Comparison of ENCODE assay signal across 7 mouse cellular contexts in genomic region chr13:23543965-23544786, GRCm38 (mm10). TPM values are rescaled to one million over a fixed set of nuclear protein-coding genes. Genes with fewer than 3 reads are reported as not detected.
DNase-seq lines count a peak whose midpoint lies in the region; ATAC-seq and TF ChIP-seq lines count a peak whose summit lies in the region.

TSS of gene Hist1h3f (plus strand) at chr13:23544052.

- H3K36me3 ChIP-seq in hindbrain, postnatal 0 days (ENCODE audit: insufficient read depth, low read length) = no peaks in the 10 kb centered on the region
- H3K36me3 ChIP-seq in macrophage (ENCODE audit: inconsistent target) = no peaks in the 10 kb centered on the region

- H3K4me3 ChIP-seq in gastrocnemius, adult 2 months = peak within 1 kb of the TSS; percentile 74
- peak within 1 kb of the TSS; percentile 47 for H3K4me3 ChIP-seq in hindbrain, postnatal 0 days (ENCODE audit: low read length)
- H3K4me3 ChIP-seq in left cerebral cortex, adult 2 months = peak within 1 kb of the TSS; percentile 63
- peak within 1 kb of the TSS; percentile 43 for H3K4me3 ChIP-seq in macrophage (ENCODE audit: inconsistent target)

- no peaks in the 10 kb centered on the region for H3K27me3 ChIP-seq in hindbrain, postnatal 0 days (ENCODE audit: insufficient read depth, low read length)

- H3K4me2 ChIP-seq in hindbrain, postnatal 0 days (ENCODE audit: low read depth, low read length) = peak within 1 kb of the TSS; percentile 79

- H3K27ac ChIP-seq in gastrocnemius, adult 2 months = peak within 1 kb of the TSS; percentile 96
- peak within 1 kb of the TSS; percentile 88 for H3K27ac ChIP-seq in hindbrain, postnatal 0 days
- H3K27ac ChIP-seq in left cerebral cortex, adult 2 months = peak within 1 kb of the TSS; percentile 72
- H3K27ac ChIP-seq in macrophage = peak within 1 kb of the TSS; percentile 84

- WGBS in hindbrain, postnatal 0 days = 1% methylated on average over 22 of the region's 45 CpGs
- 0% methylated on average over 15 of the region's 45 CpGs for WGBS in macrophage (ENCODE audit: missing documents)

- DNase-seq in adrenal gland, adult 18-20 months (ENCODE audit: low spot score in 2 of 2) = peak; percentile 46 to 59
- peak; percentile 63 for DNase-seq in gastrocnemius, adult 2 months
- peak; percentile 96 for DNase-seq in hindbrain, postnatal 0 days (ENCODE audit: low spot score)
- peak; percentile 63 to 75 for DNase-seq in left cerebral cortex, adult 2 months (ENCODE audit: extremely low spot score in 1 of 2, low spot score in 2 of 2)
- peak; percentile 44 for DNase-seq in right cerebral cortex, postnatal 4 days

- no peak for TF ChIP-seq CTCF in gastrocnemius, adult 2 months (IDR thresholded peaks at IDR 0.05)
- no peak for TF ChIP-seq CTCF in hindbrain, postnatal 0 days (IDR thresholded peaks at IDR 0.05; ENCODE audit: low read depth)
- TF ChIP-seq CTCF in left cerebral cortex, adult 2 months (IDR thresholded peaks at IDR 0.05) = no peak

- peak; percentile 81 for ATAC-seq in common myeloid progenitor, adult 5-6 weeks (replicated peaks; ENCODE audit: low read depth, poor library complexity, severe bottlenecking)
- ATAC-seq in hindbrain, postnatal 0 days = peak; percentile 97

- intact Hi-C loops in gastrocnemius, adult 2 months (cut with DNase I) = no loop called here
- intact Hi-C loops in left cerebral cortex, adult 2 months (cut with DNase I) = no loop called here

- H3K9me3 ChIP-seq in hindbrain, postnatal 0 days (ENCODE audit: low read length) = no peaks in the 10 kb centered on the region

- no peak within 1 kb of the TSS; the same call in 1 of the 2 replicates for H3K9ac ChIP-seq in hindbrain, postnatal 0 days (replicated peaks; ENCODE audit: low read length)

- H3K79me2 ChIP-seq in macrophage (ENCODE audit: inconsistent target) = no peaks in the 10 kb centered on the region

- no peaks in the 10 kb centered on the region for H3K4me1 ChIP-seq in hindbrain, postnatal 0 days (ENCODE audit: insufficient read depth, low read length)

RNA-seq across cellular contexts. Expression of gene Hist1h3f, which starts in this region (rescaled TPM):
- 10 to 100 TPM; 12.6 to 12.7 TPM for total RNA-seq in adrenal gland, adult 18-20 months (2021)
- total RNA-seq in common myeloid progenitor, adult 5-6 weeks (2017) = 186 and 196 TPM in 2 replicates
- 1 to 10 TPM; 2.9 to 4.0 TPM for total RNA-seq in gastrocnemius, adult 2 months (2021)
- 466 and 603 TPM in 2 replicates for total RNA-seq in hindbrain, postnatal 0 days (2014; rRNA removed)
- polyA plus RNA-seq in hindbrain, postnatal 0 days (2015; fragmentation: Nextera tagmentation; extraction: Ambion mirVana) = 0.16 and 0.54 TPM in 2 replicates
- total RNA-seq in left cerebral cortex, adult 2 months (2021) = 10 to 100 TPM; 12.9 to 15.5 TPM
- 1 to 10 TPM in 12 of 26 experiments, under 1 TPM in 3, not detected in 11; 0.66 to 8.1 (median 1.7) TPM for total RNA-seq in macrophage (2018; cell fraction: chromatin; rRNA removed)
- 10 to 100 TPM in 8 of 26 experiments, 1 to 10 TPM in 17, under 1 TPM in 1; 0.94 to 20.0 (median 7.1) TPM for total RNA-seq in macrophage (2018; cell fraction: cytosol; rRNA removed)
- 1 to 10 TPM in 13 of 26 experiments, under 1 TPM in 7, not detected in 6; 0.48 to 6.5 (median 1.5) TPM for total RNA-seq in macrophage (2018; cell fraction: nucleus; rRNA removed)
- not detected in 3 replicates for polyA plus RNA-seq in macrophage (2018)

Comparison
In these comparisons a context has a peak if more than half of its experiments do, and no peak if none do; other contexts are left out.
1. Peak in every context shown above with its lines: DNase-seq, ATAC-seq, H3K4me3 ChIP-seq and H3K27ac ChIP-seq.
2. RNA of gene Hist1h3f (total RNA-seq): 466 to 603 TPM in hindbrain, postnatal 0 days and 186 to 196 TPM in common myeloid progenitor, adult 5-6 weeks; 12.9 to 15.5 TPM in left cerebral cortex, adult 2 months, 12.6 to 12.7 TPM in adrenal gland, adult 18-20 months and 2.9 to 4.0 TPM in gastrocnemius, adult 2 months; every median in the first group is over 10 times any median in the second.
3. DNase-seq: peak in every context shown above with its lines; median percentile 96 in hindbrain, postnatal 0 days; 69 in left cerebral cortex, adult 2 months; 63 in gastrocnemius, adult 2 months; 52 in adrenal gland, adult 18-20 months; 44 in right cerebral cortex, postnatal 4 days.